Mouse (Mus musculus) stomach, embryonic 15.5 days (tissue): ENCODE measurements around the gene Psap. TPM values are rescaled to one million over a fixed set of nuclear protein-coding genes. Genes with fewer than 3 reads are reported as not detected.

Source experiments
- ATAC-seq: fragments of 200-750 bp; cut with Nextera tagmentation; 2 replicates; pipeline ENCODE4 v1.8.0; 2017; ENCODE audit warnings: low read depth, moderate number of reproducible peaks, moderate TSS enrichment; ENCODE audit not compliant: insufficient read depth, low FRiP score
- H3K27ac ChIP-seq: fragments of 300-500 bp; sonication (generic); 2 replicates; pipeline ENCODE4 v1.5.1; 2015; ENCODE audit warnings: mild to moderate bottlenecking, inconsistent platforms
- H3K27me3 ChIP-seq: fragments of 300-500 bp; sonication (generic); replicated peaks from 2 replicates; pipeline ENCODE4 v1.6.1; 2015; ENCODE audit warnings: inconsistent platforms
- H3K36me3 ChIP-seq: fragments of 300-500 bp; sonication (generic); 2 replicates; pipeline ENCODE4 v1.6.1; 2015; ENCODE audit warnings: inconsistent platforms
- H3K4me1 ChIP-seq: fragments of 300-500 bp; sonication (generic); 2 replicates; pipeline ENCODE4 v1.6.1; 2015; ENCODE audit warnings: inconsistent platforms
- H3K4me2 ChIP-seq: fragments of 300-500 bp; sonication (generic); 2 replicates; pipeline ENCODE4 v1.6.1; 2015; ENCODE audit warnings: mild to moderate bottlenecking, inconsistent platforms
- H3K4me3 ChIP-seq: fragments of 300-500 bp; sonication (generic); replicated peaks from 2 replicates; pipeline ENCODE4 v1.5.1; 2015; ENCODE audit warnings: inconsistent platforms
- H3K9ac ChIP-seq: fragments of 300-500 bp; sonication (generic); 2 replicates; pipeline ENCODE4 v1.6.1; 2015; ENCODE audit warnings: inconsistent platforms
- H3K9me3 ChIP-seq: fragments of 300-500 bp; sonication (generic); 2 replicates; pipeline ENCODE4 v1.6.1; 2016; ENCODE audit warnings: inconsistent platforms
- WGBS: fragments of 180-500 bp; shearing (Covaris S2); methylation state at CpG from one replicate; pipeline ENCODE4 v1.1.7; 2015; 5-methylcytosine and 5-hydroxymethylcytosine counted together
- polyA plus RNA-seq: library from polyadenylated mRNA; unstranded; fragments of >200 nt; fragmentation: Nextera tagmentation; extraction: Ambion mirVana; gene quantifications from 2 replicates; pipeline ENCODE4 v1.2.1, GENCODE M21; 2015

Gene Psap
- polyA plus RNA-seq, 1 experiment from 2014 or later: 142 TPM

DNA sequence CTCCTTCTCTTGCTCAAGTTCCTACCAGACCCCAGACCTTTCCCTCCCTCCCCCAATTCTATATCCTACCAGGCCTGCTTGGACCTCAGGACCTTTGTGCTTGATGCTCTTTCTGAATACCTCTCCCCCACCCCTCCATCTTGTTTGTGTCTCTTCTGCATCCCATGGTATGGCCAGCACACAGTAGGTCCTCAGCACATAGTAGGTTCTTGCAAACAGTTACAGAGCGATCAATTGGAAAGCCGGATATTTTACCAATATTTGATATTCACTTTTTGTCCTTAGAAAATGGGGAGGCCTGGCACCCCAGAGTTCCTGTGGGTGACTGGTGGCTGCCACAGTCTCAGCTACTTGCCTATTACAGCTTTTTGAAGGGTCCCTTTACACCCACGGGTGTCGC lies 57.6 kb downstream of the Psap start:
- H3K9ac ChIP-seq: no peak overlapping the region
- no peaks in the 10 kb centered on the region for H3K9me3 ChIP-seq
- H3K27ac ChIP-seq: no peak overlapping the region
- no peak for ATAC-seq
- WGBS: 92% methylated on average over 4 of the region's 4 CpGs
- no peaks in the 10 kb centered on the region for H3K36me3 ChIP-seq
- peaks cover 2% of the 10 kb centered on the region for H3K4me1 ChIP-seq
- H3K27me3 ChIP-seq: no peaks in the 10 kb centered on the region
- H3K4me2 ChIP-seq: no peak overlapping the region
- no peak overlapping the region for H3K4me3 ChIP-seq

DNA sequence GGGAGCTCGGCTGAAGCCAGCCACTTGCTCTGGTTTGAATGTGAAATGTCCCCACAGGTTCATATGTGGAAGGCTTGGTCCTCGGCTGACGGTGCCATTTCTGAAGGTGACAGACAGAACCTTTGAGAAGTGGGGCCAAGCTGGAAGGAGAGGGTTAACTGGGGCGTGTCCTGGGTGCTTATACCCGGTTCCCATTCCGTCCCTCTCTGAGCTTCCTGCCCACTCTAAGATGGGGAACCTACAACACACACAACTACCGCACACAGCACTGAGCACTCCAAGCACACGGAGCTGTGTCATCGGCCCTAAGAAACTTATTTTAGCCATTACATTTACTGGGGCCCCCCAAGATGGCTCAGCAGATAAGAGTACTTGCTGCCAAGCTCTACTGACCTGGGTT lies 64.1 kb downstream of the Psap start:
- H3K36me3 ChIP-seq: no peaks in the 10 kb centered on the region
- no peak for ATAC-seq
- H3K9ac ChIP-seq: no peak overlapping the region
- H3K4me3 ChIP-seq: no peak overlapping the region
- H3K27me3 ChIP-seq: no peaks in the 10 kb centered on the region
- no peak overlapping the region for H3K27ac ChIP-seq
- H3K9me3 ChIP-seq: no peaks in the 10 kb centered on the region
- peaks cover 7% of the 10 kb centered on the region for H3K4me1 ChIP-seq
- WGBS: 67% methylated on average over 9 of the region's 9 CpGs
- no peak overlapping the region for H3K4me2 ChIP-seq

DNA sequence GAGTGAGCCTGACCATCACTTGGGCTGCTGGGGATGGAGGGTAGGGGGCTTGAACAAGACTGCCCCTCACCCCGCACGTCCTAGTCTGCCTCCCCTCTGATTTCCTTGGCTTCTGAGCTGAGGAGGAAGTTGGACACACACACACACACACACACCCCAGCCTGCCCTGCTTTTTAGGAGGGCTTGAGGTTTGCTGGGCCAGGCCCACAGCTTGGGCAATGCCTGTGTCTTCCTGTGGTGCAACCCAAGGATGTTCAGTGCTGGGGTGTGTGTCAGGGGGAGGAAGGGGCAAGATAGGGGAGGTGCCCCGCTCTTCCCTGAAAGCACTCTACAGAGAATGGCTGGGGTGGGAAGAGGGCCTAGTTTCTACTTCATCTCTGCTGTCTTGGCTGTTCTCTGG lies 66.7 kb downstream of the Psap start:
- Histone ChIP-seq H3K4me3 (no peak overlapping the region), H3K4me2 (no peak overlapping the region), H3K27me3 (no peaks in the 10 kb centered on the region), H3K36me3 (no peaks in the 10 kb centered on the region), H3K9ac (no peak overlapping the region), H3K27ac (no peak overlapping the region), H3K9me3 (no peaks in the 10 kb centered on the region), H3K4me1 (peaks cover 26% of the 10 kb centered on the region)
- ATAC-seq: no peak
- 75% methylated on average over 3 of the region's 3 CpGs for WGBS

DNA sequence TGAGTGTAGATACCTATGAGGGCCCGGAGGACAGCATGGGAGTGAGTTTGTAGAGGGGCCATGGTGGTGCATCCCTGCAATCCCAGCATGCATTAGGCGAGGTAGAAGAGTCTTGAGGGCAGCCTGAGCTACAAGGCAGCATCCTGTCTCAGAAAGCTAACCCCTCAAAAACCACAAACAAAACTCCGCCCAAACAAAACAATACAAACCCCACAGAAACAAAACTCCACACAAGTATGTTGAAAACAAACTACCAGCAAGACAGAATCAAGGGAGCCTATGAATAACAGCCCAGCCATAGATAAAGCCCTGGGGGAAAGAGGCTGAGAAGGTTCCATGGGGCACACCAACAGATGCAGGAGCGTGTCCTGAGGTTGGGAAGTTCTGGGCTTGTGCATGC lies 68.6 kb downstream of the Psap start:
- Histone ChIP-seq H3K4me2 (peak overlapping the region; percentile 80), H3K27ac (peak overlapping the region; percentile 74; the same call in 1 of the 2 replicates), H3K4me3 (no peak overlapping the region), H3K9ac (no peak overlapping the region), H3K36me3 (no peaks in the 10 kb centered on the region), H3K4me1 (peaks cover 40% of the 10 kb centered on the region), H3K27me3 (no peaks in the 10 kb centered on the region), H3K9me3 (no peaks in the 10 kb centered on the region)
- 86% methylated on average over 4 of the region's 4 CpGs for WGBS
- no peak for ATAC-seq

DNA sequence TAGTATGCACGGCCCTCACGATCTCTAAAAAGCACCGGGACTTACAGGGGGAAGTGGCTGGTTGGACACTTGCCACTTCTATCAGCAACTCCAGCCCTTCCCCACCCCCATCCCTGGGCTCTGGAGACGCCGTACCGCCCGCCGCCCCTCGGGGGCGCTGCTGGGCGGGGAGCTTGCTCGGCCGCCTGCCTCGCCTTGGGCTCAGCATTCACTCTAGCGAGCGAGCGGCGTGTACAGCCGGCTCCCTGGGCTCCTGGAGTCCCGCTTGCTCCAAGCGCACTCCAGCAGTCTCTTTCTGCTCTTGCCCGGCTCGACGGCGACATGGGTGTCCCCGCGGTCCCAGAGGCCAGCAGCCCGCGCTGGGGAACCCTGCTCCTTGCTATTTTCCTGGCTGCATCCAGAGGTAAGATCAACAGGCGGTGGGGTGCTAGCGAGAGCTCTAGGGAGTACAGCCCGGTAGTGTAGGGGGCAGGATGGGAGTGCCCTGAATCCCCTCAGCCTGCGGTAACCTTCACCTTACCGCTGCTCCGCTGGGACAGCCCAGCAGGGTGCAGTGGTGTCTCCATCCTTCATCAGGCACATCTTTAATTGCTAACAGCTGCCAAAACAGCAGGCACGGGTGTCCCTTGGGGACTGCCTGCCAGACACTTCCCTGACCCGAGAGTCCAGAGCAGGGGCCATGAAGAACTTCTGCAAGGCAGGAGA lies 69.4 kb downstream of the Psap start, which contains the start of gene Vsir:
TSS of gene Vsir (plus strand) at position 151 of the 705 bp plus-strand sequence.
- H3K27ac ChIP-seq: peak within 1 kb of the TSS; percentile 74
- peak within 1 kb of the TSS; percentile 37; the same call in 1 of the 2 replicates for H3K9ac ChIP-seq
- H3K27me3 ChIP-seq: no peaks in the 10 kb centered on the region
- H3K4me3 ChIP-seq: peak within 1 kb of the TSS; percentile 48
- no peaks in the 10 kb centered on the region for H3K9me3 ChIP-seq
- 2% methylated on average over 37 of the region's 37 CpGs for WGBS
- peak within 1 kb of the TSS; percentile 80 for H3K4me2 ChIP-seq
- peak; percentile 41; the same call in 1 of the 2 replicates for ATAC-seq
- peaks cover 48% of the 10 kb centered on the region for H3K4me1 ChIP-seq
- H3K36me3 ChIP-seq: no peaks in the 10 kb centered on the region

DNA sequence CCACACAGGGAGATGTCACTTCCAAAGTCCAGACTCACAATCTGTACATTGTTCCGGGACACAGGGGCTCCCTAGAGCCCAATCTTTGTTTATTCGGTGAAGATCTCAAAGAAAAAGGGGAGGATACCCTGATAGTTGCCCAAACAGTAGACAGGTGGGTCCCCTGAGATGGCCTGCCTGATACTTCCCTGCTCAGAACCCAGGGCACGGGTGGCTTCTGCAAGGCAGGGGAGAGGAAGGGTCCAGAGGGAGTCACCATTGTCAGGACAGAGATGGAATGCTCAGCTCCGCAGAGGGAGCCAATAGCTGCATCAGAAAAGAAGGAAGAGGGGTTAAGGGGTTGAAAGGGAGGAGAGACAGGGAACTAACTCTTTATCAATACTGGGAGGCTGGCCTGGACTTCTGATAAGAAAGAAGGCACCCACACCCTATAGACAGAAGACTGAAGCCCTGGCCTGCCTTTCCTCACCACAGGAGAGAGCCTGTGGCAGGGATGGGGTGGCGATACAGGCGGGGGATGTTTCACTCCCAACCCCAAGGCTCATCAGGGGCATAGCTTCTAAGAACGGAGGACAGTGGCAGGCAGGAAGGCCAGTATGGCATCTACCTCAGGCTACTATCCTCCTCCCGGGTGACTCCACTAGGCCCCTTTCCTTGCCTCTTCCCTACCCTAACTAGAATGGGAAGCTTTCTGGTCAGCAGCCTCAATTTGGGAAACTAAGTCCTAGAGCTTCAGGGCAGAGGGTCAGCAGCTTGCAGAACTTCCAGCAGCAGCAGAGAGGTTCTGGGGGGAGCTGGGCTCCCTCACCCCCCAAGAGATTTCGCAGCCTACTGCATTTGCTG lies 70.6 kb downstream of the Psap start:
- Histone ChIP-seq H3K4me2 (peak overlapping the region; percentile 80), H3K4me3 (peak overlapping the region; percentile 48), H3K36me3 (no peaks in the 10 kb centered on the region), H3K9ac (no peak overlapping the region; the same call in 1 of the 2 replicates), H3K9me3 (no peaks in the 10 kb centered on the region), H3K4me1 (peaks cover 54% of the 10 kb centered on the region), H3K27me3 (no peaks in the 10 kb centered on the region), H3K27ac (peak overlapping the region; percentile 41; the same call in 1 of the 2 replicates)
- 44% methylated on average over 9 of the region's 9 CpGs for WGBS
- ATAC-seq: no peak

DNA sequence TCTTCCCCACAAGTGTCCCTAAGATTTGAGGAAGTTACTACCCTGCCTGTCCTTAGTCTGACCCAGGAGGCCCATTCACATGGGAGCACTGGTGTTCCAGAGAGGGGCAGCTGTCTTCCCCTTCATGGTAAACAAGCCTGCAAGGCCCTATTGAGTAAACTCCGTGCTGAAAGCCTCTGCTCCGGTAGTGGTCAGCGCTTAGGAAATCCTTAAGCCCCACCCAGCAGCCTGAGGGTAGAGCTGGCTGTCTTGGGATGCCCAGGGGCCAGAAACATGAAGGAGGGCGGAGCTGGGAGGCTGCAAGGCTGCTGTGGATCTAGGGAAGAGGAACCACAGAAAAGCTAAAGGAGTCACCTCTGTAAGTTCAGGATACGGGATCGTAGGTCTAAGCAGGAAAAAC lies 71.6 kb downstream of the Psap start:
- Histone ChIP-seq H3K27ac (peak overlapping the region; percentile 94), H3K9me3 (no peaks in the 10 kb centered on the region), H3K4me3 (no peak overlapping the region), H3K36me3 (no peaks in the 10 kb centered on the region), H3K4me1 (peaks cover 63% of the 10 kb centered on the region), H3K27me3 (no peaks in the 10 kb centered on the region), H3K4me2 (peak overlapping the region; percentile 80), H3K9ac (no peak overlapping the region)
- 37% methylated on average over 6 of the region's 6 CpGs for WGBS
- ATAC-seq: no peak

DNA sequence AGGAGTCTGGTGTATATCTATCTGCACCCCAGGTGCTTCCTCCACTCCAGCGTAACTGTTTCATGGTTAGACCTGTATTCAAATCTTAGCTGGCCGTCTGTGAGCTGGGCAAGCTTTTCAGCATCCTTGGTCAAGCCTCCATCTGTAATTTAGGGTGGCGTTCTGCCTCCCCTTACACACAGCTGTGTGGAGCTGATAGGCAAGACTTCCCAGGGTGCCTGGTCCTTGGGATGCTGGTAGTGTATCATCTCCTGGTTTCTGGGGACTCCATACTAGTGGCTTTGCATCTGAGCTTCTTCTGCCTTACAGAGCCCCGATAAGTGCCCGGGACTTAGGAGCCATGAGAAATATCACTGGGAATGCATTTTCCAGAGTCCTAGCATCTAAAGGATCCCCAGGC lies 72.2 kb downstream of the Psap start:
- Histone ChIP-seq H3K9ac (no peak overlapping the region), H3K36me3 (no peaks in the 10 kb centered on the region), H3K27ac (peak overlapping the region; percentile 94), H3K4me1 (peaks cover 64% of the 10 kb centered on the region), H3K4me3 (no peak overlapping the region), H3K9me3 (no peaks in the 10 kb centered on the region), H3K27me3 (no peaks in the 10 kb centered on the region), H3K4me2 (peak overlapping the region; percentile 80)
- no peak for ATAC-seq
- 82% methylated on average over 5 of the region's 5 CpGs for WGBS

DNA sequence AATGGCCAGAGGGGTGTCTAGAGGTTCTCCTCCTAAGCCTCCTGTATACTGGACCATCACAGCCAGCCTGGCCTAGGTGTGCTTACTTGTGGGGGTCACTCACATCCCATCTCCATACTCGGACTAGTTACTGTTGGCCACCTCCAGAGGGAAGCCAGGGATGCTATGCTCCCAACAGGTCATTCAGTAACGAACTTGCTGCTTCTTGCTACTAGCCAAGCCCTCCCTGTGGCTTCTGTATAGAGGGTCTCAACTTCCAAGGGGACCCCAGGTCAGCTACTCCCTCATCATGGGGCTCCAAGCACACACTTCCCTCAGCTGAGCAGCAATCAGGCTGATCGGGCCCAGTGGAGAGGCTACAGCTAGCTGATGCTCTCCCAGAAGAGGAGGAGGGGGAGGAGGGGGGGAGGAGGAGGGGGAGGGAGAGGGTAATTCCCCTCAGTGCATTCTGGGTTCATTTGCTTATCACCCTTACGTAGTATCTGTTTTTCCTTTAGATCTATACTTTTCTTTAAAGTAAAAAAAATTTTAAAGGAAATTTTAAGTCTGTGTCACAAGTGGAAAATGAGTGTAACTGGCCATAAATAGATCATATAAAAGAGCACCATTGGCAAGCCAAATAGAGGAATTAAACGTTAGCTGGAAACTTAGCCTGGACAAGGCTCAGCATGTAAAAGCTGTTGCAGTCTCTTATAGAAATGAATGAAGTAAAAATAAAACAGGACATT lies 72.8 kb downstream of the Psap start:
- no peak for ATAC-seq
- H3K27ac ChIP-seq: peak overlapping the region; percentile 94
- no peaks in the 10 kb centered on the region for H3K9me3 ChIP-seq
- H3K4me2 ChIP-seq: peak overlapping the region; percentile 80
- no peaks in the 10 kb centered on the region for H3K36me3 ChIP-seq
- no peaks in the 10 kb centered on the region for H3K27me3 ChIP-seq
- no peak overlapping the region for H3K9ac ChIP-seq
- peak overlapping the region; percentile 17; the same call in 1 of the 2 replicates for H3K4me3 ChIP-seq
- 45% methylated on average over 5 of the region's 5 CpGs for WGBS
- H3K4me1 ChIP-seq: peaks cover 64% of the 10 kb centered on the region

DNA sequence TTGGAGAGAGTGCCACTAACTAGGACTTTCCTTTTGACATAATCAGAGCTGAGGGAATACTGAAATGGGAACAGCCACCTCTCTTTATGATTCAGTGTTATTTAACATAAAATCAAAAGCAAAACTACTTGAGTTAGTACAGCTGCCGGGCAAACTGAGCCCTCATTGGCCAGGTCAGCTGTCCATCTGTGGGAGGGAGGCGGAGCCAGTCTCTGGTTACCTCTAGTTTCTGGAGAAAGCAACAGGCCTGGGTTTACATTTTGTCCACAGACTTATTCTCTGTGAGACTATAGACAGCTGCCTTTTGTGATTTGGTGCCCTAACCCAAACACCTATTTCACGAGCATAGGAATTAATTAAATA lies 73.4 kb downstream of the Psap start:
- WGBS: 13% methylated on average over 3 of the region's 3 CpGs
- H3K4me2 ChIP-seq: peak overlapping the region; percentile 80
- H3K27me3 ChIP-seq: no peaks in the 10 kb centered on the region
- H3K36me3 ChIP-seq: no peaks in the 10 kb centered on the region
- H3K9me3 ChIP-seq: no peaks in the 10 kb centered on the region
- H3K9ac ChIP-seq: no peak overlapping the region
- peaks cover 64% of the 10 kb centered on the region for H3K4me1 ChIP-seq
- peak overlapping the region; percentile 94 for H3K27ac ChIP-seq
- peak; percentile 38 for ATAC-seq
- peak overlapping the region; percentile 17; the same call in 1 of the 2 replicates for H3K4me3 ChIP-seq

DNA sequence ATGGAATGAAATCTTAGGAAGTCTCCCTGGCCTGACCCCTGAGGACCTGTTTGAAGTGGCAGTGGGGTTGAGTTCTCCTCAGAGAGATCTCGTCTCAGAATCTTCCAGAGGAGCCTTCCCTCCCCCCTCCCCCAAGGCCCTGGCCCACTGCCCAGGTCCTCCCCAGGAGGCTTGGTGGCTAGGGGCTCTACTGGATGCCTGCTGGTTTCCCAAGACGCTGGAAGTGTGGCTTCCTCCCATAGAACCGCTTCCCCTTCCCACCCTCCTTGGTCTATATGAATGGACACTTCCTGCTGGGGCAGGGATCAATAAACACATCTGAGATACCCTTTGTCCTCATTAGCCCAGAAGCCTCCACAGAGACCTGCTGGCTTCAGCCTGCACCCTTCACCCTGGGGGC lies 73.8 kb downstream of the Psap start:
- WGBS: 8% methylated on average over 3 of the region's 3 CpGs
- H3K4me2 ChIP-seq: peak overlapping the region; percentile 80
- peak overlapping the region; percentile 94 for H3K27ac ChIP-seq
- no peaks in the 10 kb centered on the region for H3K27me3 ChIP-seq
- H3K9me3 ChIP-seq: no peaks in the 10 kb centered on the region
- H3K9ac ChIP-seq: no peak overlapping the region
- ATAC-seq: no peak
- H3K36me3 ChIP-seq: no peaks in the 10 kb centered on the region
- peaks cover 60% of the 10 kb centered on the region for H3K4me1 ChIP-seq
- no peak overlapping the region for H3K4me3 ChIP-seq
